Comparison of ENCODE assay signal across 11 mouse cellular contexts in the genomic region with DNA sequence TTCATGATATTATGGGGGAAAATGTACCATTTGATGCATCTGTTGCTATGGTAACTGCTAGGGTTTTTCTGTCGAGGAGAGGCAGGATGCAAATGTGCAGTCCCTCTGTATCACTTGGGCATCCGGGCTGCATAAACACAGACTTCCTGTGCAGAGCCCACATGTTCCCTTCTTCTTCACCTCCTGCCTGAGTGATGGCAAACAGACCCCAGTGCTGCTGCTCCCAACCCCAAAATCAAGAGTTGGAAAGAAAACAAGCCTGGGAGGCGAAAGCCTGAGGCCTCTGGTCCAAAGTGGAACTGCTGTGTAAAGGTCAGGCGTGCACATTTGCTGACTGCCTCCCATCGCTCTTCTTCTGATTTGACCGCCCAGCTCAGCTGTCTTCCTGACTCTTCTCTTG.
DNase-seq lines count a peak whose midpoint lies in the region; ATAC-seq and TF ChIP-seq lines count a peak whose summit lies in the region.
"Had no signal": no experiment of that assay in that cellular context is flagged by ENCODE, and none has a peak within 500 bp of the region (broad histone marks: within the 10 kb centered on the region; RNA-seq: fewer than 3 reads in every experiment).

No protein-coding gene starts in this region.

- H3K27ac ChIP-seq in heart, embryonic 15.5 days: peak overlapping the region; percentile 5; the same call in 1 of the 2 replicates
- H3K27ac ChIP-seq in lung, postnatal 0 days (ENCODE audit: low read length): no peak overlapping the region
- no peak overlapping the region for H3K27ac ChIP-seq in embryonic facial prominence, embryonic 10.5 days (replicated peaks)
- peak overlapping the region; percentile 23 for H3K27ac ChIP-seq in midbrain, embryonic 16.5 days (ENCODE audit: low read length)
- H3K27ac ChIP-seq: macrophage had no signal

- peaks cover 13% of the 10 kb centered on the region for H3K4me1 ChIP-seq in heart, embryonic 15.5 days (replicated peaks)
- no peaks in the 10 kb centered on the region for H3K4me1 ChIP-seq in lung, postnatal 0 days (ENCODE audit: insufficient read depth, low read depth, low read length)
- H3K4me1 ChIP-seq in embryonic facial prominence, embryonic 10.5 days: peaks cover 30% of the 10 kb centered on the region
- H3K4me1 ChIP-seq in midbrain, embryonic 16.5 days (ENCODE audit: control insufficient read depth, insufficient read depth, low read length): peaks cover 14% of the 10 kb centered on the region

- no peak overlapping the region for H3K4me3 ChIP-seq in heart, embryonic 15.5 days
- H3K4me3 ChIP-seq in lung, postnatal 0 days (ENCODE audit: low read depth, low read length): no peak overlapping the region
- no peak overlapping the region for H3K4me3 ChIP-seq in embryonic facial prominence, embryonic 10.5 days
- no peak overlapping the region for H3K4me3 ChIP-seq in midbrain, embryonic 16.5 days (ENCODE audit: low read depth, low read length)

- H3K9ac ChIP-seq in heart, embryonic 15.5 days: no peak overlapping the region
- H3K9ac ChIP-seq in lung, postnatal 0 days (replicated peaks; ENCODE audit: low read depth): no peak overlapping the region
- no peak overlapping the region for H3K9ac ChIP-seq in midbrain, embryonic 16.5 days (ENCODE audit: low read depth, low read length)

- ATAC-seq in heart, embryonic 15.5 days (replicated peaks; ENCODE audit: insufficient number of reproducible peaks, insufficient read depth, low FRiP score, low read depth): no peak
- peak; percentile 41; the same call in 1 of the 2 replicates for ATAC-seq in lung, postnatal 0 days
- peak; percentile 80 for ATAC-seq in midbrain, embryonic 16.5 days

- no peak for TF ChIP-seq EP300 in lung, postnatal 0 days (IDR thresholded peaks at IDR 0.05)

- 58% methylated on average over 6 of the region's 6 CpGs for WGBS in heart, embryonic 15.5 days
- 39% methylated on average over 6 of the region's 6 CpGs for WGBS in lung, postnatal 0 days
- WGBS in embryonic facial prominence, embryonic 10.5 days: 60% methylated on average over 6 of the region's 6 CpGs
- WGBS in midbrain, embryonic 16.5 days: 48% methylated on average over 6 of the region's 6 CpGs

- TF ChIP-seq CTCF in lung, postnatal 0 days (IDR thresholded peaks at IDR 0.05): no peak

- no peaks in the 10 kb centered on the region for H3K27me3 ChIP-seq in heart, embryonic 15.5 days
- no peaks in the 10 kb centered on the region for H3K27me3 ChIP-seq in lung, postnatal 0 days (replicated peaks; ENCODE audit: insufficient read depth, low read length)
- H3K27me3 ChIP-seq in embryonic facial prominence, embryonic 10.5 days (replicated peaks; ENCODE audit: low read depth, poor library complexity, severe bottlenecking): no peaks in the 10 kb centered on the region
- no peaks in the 10 kb centered on the region for H3K27me3 ChIP-seq in midbrain, embryonic 16.5 days (ENCODE audit: control insufficient read depth, insufficient read depth, low read depth, low read length)

- no peak overlapping the region for H3K4me2 ChIP-seq in heart, embryonic 15.5 days
- no peak overlapping the region for H3K4me2 ChIP-seq in lung, postnatal 0 days (replicated peaks; ENCODE audit: low read depth, low read length)
- H3K4me2 ChIP-seq in midbrain, embryonic 16.5 days (ENCODE audit: low read length): no peak overlapping the region

- intact Hi-C loops in heart, postnatal 10 days (cut with DNase I): no loop called here

- peaks cover 10% of the 10 kb centered on the region for H3K36me3 ChIP-seq in heart, embryonic 15.5 days
- H3K36me3 ChIP-seq in lung, postnatal 0 days (ENCODE audit: insufficient read depth, low read length): peaks cover 2% of the 10 kb centered on the region; the same call in 1 of the 2 replicates
- H3K36me3 ChIP-seq in embryonic facial prominence, embryonic 10.5 days (replicated peaks): peaks cover 17% of the 10 kb centered on the region
- no peaks in the 10 kb centered on the region for H3K36me3 ChIP-seq in midbrain, embryonic 16.5 days (ENCODE audit: control insufficient read depth, insufficient read depth, low read length)

- no peak for DNase-seq in heart, postnatal 10 days
- no peak for DNase-seq in lung, postnatal 0 days (ENCODE audit: low spot score)
- no peak for DNase-seq in lung, adult 18-20 months
- peak; percentile 36 for DNase-seq in embryonic facial prominence, embryonic 10.5 days (ENCODE audit: low spot score)
- DNase-seq in right cerebral cortex, postnatal 25 days: no peak
- no peak for DNase-seq in right cerebral cortex, postnatal 36 days (ENCODE audit: low spot score in 2 of 2)
- DNase-seq: cerebellum, adult 18-20 months; heart, postnatal 4 days had no signal

- H3K9me3 ChIP-seq in heart, embryonic 15.5 days (replicated peaks): no peaks in the 10 kb centered on the region
- no peaks in the 10 kb centered on the region for H3K9me3 ChIP-seq in lung, postnatal 0 days (ENCODE audit: low read length)
- no peaks in the 10 kb centered on the region for H3K9me3 ChIP-seq in embryonic facial prominence, embryonic 10.5 days
- no peaks in the 10 kb centered on the region for H3K9me3 ChIP-seq in midbrain, embryonic 16.5 days (replicated peaks; ENCODE audit: control insufficient read depth, low read length, poor library complexity, severe bottlenecking)

Comparison
In these comparisons a context has a peak if more than half of its experiments do, and no peak if none do; other contexts are left out.
1. H3K27ac ChIP-seq: peak in heart, embryonic 15.5 days (single experiment) and midbrain, embryonic 16.5 days (single experiment); none in lung, postnatal 0 days (single experiment) and embryonic facial prominence, embryonic 10.5 days (single experiment).